Mouse (Mus musculus): ENCODE results near the gene Golga2.

The Golga2 gene

GRCm38 (mm10) chr2:32317791-32318417, 30.7 kb downstream of the Golga2 start:
- WGBS: 15% methylated on average over 19 of the region's 19 CpGs

GRCm38 (mm10) chr2:32318709-32319585, 31.8 kb downstream of the Golga2 start:
- WGBS: 71% methylated on average over 14 of the region's 14 CpGs

- WGBS: 45% methylated on average over 9 of the region's 9 CpGs
Observed at GRCm38 (mm10) chr2:32319586-32320580, 32.7 kb downstream of the Golga2 start.

GRCm38 (mm10) chr2:32320721-32321120, 33.5 kb downstream of the Golga2 start:
- 75% methylated on average over 11 of the region's 11 CpGs for WGBS

- WGBS: 72% methylated on average over 9 of the region's 9 CpGs
Observed at GRCm38 (mm10) chr2:32321591-32322298, 34.6 kb downstream of the Golga2 start.

GRCm38 (mm10) chr2:32322754-32323741, 35.9 kb downstream of the Golga2 start:
- WGBS: 56% methylated on average over 7 of the region's 7 CpGs

GRCm38 (mm10) chr2:32324322-32324721, 37.1 kb downstream of the Golga2 start:
- 59% methylated on average over 4 of the region's 4 CpGs for WGBS

GRCm38 (mm10) chr2:32325342-32325741, 38.2 kb downstream of the Golga2 start:
- 43% methylated on average over 7 of the region's 7 CpGs for WGBS

- WGBS: 41% methylated on average over 4 of the region's 4 CpGs
Observed at GRCm38 (mm10) chr2:32327200-32327599, 40.0 kb downstream of the Golga2 start.

GRCm38 (mm10) chr2:32328911-32329460, 41.8 kb downstream of the Golga2 start:
- 56% methylated on average over 13 of the region's 13 CpGs for WGBS

GRCm38 (mm10) chr2:32329531-32329930, 42.3 kb downstream of the Golga2 start:
- 44% methylated on average over 6 of the region's 6 CpGs for WGBS

GRCm38 (mm10) chr2:32332159-32332558, 45.0 kb downstream of the Golga2 start:
- WGBS: 63% methylated on average over 5 of the region's 5 CpGs

- WGBS: 57% methylated on average over 15 of the region's 15 CpGs
Observed at GRCm38 (mm10) chr2:32335888-32336287, 48.7 kb downstream of the Golga2 start.

GRCm38 (mm10) chr2:32339912-32340642, 52.9 kb downstream of the Golga2 start:
- 49% methylated on average over 26 of the region's 26 CpGs for WGBS

GRCm38 (mm10) chr2:32340836-32341633, 53.9 kb downstream of the Golga2 start:
- 62% methylated on average over 13 of the region's 13 CpGs for WGBS

- 83% methylated on average over 4 of the region's 4 CpGs for WGBS
Observed at GRCm38 (mm10) chr2:32341634-32341939, 54.4 kb downstream of the Golga2 start.

GRCm38 (mm10) chr2:32342039-32342438, 54.9 kb downstream of the Golga2 start:
- WGBS: 49% methylated on average over 4 of the region's 4 CpGs

All from cerebral cortex, adult 2 months (tissue).